Mouse (Mus musculus) spleen, adult 2 months (tissue): ENCODE results near the gene Adamts16.

Experiments
- CTCF ChIP-seq: fragments of 200-500 bp; IDR thresholded peaks from 2 replicates; pipeline ENCODE4 v1.5.1; 2011; ENCODE audit warnings: mild to moderate bottlenecking, inconsistent platforms; ENCODE audit not compliant: insufficient read depth, insufficient read length, insufficient replicate concordance; ENCODE audit errors: extremely low read depth
- POLR2A ChIP-seq: fragments of 200-500 bp; IDR thresholded peaks from 2 replicates; pipeline ENCODE4 v1.6.1; 2011; ENCODE audit warnings: low read depth, low read length, inconsistent platforms

DNA sequence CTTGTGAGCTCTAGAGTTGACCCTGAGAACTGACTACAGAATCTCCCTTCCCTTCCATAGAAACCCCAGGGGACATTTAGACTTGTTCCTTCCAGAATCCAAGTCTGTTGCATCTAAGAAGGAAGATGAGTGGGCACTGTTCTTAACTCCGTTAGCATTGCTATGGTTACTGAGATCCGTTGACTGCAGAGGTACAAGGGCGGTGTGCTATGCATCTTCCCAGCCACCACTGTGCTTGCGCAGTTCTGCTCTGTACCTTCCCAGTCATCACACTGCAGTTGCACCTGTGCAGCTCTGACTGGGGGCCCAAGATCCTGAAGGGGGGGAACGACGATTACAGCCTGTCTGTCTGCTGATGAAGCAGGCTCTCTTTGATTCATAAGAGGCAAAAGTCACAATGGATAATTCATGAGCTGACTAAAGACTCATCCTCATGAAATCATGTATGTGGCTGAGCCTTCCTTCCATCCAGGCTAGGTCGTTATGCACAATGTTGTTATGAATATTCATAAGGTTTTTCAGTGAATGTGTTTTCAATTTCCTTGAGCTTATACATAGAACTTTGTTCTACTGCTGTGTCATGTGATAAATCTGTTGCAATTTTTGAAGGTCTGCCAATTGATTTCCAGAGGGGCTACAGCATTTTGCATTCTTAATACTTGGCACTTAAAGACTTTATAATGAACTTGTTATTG lies 127.4 kb downstream of the Adamts16 start:
- no peak for TF ChIP-seq CTCF
- TF ChIP-seq POLR2A, result no peak
